Mouse (Mus musculus) monocyte, adult 5-6 weeks (primary cell): ENCODE measurements at regions not wholly inside any gene's neighbourhood (a gene's known extent, or its start where the extent isn't known, plus 50 kb on each side); places are given as distances from the start of the nearest gene placed in this dataset.

Source experiments
- ATAC-seq: fragments of 153-309, 156-312 bp; replicated peaks from 2 replicates; pipeline ENCODE4 v1.8.0; 2017; ENCODE audit warnings: mild to moderate bottlenecking; ENCODE audit not compliant: low TSS enrichment, insufficient number of reproducible peaks, severe bottlenecking, poor library complexity, low FRiP score

DNA sequence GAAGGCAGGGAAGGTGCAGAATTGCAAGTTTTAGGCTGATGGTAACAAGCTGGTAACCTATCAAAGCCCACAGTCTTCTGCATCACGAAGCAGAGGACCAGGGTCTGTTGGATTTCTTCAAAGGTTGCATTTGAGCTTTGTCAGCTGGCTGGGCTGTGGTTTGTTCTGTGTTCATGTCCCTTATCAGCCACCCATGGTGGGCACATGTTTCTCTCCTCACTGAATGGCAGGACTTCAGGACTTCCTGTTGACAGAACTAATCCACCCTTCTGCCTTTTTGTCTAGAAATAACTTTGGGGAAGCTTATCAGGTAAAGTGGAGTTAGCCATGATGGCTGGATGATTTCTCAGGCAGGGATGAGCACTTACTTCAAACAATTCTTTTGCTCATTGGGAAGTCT, 106.6 kb upstream of the Bmper start:
- ATAC-seq: no peak

DNA sequence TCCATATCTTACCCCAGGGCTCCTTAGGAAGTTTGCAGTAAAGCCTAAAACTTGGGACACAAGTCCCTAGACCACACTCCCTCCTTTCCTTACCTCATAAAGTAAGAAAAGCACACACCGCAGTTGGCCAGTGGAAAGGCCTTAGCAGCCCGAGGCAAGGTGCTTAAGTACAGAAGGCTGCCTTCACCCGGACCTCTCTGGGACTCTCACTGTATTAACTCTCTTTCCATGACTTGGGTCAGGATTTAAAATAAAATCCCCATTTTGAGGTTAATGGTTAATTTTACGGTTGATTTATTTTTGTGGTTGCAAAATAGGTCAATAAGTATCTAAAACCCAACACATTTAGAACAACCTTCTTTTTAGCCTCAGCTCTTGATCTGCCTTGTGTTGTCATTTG, 103.1 kb upstream of the Bmper start:
- ATAC-seq: no peak

DNA sequence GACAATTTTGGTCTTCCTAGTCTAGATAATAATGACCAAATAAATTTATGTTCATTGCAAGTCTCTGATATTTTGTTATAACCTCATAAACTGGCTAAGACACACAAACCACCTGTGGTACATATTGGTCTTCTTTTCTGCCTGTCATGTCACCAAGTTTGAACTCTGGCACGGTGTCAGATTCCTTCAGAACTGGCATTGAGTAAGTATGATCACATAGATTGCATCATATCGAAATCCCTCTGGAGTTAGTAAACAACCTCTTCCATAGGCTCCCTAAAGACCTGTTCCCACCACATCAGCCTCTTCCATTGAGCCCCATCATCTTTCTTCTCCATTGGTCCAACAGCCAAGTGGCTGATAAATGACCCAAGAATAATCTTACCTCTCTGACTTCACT, 102.1 kb upstream of the Bmper start:
- ATAC-seq: no peak

DNA sequence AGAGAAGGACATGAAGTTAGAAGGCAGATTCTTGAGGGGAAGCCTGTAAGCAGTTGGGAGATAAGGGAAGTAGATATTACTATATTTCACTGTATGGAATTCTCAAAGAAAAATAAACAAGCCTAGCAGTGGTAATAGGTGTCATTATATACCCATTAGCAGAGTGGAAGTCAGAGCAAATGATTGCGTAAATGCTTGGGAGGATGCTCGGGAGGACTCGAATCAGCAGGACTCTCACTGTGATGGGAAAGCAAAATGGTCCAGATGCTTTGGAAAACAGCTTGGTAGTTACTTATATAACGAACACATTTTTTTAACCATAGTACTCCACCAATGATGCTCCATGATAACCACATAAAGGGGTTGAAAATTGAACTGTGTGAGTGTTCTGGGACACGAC, 100.4 kb upstream of the Bmper start:
- no peak for ATAC-seq

DNA sequence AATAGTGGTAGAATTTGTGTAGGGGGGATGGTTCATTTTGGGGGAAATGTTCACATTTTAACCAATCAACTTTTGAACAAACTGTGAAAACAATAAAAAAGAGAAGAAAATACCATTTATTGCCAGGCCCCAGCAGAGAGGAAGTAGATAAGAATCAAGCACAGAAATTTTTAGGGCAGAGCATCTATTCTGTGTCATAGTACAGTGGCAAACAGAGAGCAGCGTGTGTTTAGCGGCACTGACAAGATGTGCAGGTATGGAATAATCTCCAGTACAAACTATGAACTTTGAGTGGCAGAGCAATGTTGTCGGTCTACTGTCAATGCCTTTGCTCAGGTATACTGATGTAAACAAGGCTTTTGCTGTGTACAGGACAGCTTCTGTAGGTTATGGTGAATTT, 99.4 kb upstream of the Bmper start:
- ATAC-seq: no peak

DNA sequence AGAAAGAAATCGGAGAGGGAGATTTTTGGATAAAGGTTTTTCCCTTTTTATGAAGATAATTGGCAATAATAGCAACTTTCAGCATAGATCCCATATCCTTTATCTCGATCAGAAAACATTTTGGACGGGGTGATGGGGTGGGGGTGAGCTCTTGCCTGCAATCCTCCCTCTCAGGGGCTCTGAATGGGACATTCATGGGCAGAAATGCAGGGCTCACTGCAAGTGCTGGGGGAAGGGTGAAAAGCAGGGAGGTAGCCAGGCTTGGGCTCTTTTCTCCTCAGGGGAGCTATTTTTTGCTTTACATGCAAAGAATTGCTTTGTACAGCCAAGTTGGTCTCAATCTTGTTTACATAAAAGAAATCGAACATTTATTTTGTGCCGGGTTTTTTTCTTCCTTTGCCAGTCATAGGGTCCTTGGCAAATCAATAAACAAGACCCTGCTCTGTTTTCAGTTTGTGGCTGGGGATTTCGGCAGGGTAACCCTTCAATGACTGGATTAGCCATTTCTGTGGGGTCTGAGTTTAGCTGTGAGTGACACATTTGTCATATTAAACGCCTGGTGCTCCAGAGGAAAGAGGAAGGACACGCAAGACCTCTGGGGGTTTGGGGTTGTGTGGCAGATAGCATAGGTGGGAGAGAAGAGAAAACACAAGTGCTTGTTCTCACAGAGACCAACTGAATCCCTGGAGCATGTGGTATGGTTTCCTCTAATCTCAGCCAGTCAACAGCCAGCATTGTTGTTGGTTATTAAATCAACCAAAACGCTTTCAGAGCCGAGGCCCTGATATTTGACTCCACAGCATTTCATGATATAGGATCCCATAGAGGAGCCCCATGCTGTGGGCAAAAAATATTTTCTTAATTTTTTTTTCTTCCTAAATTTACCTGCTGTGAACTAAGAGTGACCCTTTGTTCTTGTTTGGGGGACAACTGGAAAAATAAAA, 96.8 kb upstream of the Bmper start:
- ATAC-seq: no peak

DNA sequence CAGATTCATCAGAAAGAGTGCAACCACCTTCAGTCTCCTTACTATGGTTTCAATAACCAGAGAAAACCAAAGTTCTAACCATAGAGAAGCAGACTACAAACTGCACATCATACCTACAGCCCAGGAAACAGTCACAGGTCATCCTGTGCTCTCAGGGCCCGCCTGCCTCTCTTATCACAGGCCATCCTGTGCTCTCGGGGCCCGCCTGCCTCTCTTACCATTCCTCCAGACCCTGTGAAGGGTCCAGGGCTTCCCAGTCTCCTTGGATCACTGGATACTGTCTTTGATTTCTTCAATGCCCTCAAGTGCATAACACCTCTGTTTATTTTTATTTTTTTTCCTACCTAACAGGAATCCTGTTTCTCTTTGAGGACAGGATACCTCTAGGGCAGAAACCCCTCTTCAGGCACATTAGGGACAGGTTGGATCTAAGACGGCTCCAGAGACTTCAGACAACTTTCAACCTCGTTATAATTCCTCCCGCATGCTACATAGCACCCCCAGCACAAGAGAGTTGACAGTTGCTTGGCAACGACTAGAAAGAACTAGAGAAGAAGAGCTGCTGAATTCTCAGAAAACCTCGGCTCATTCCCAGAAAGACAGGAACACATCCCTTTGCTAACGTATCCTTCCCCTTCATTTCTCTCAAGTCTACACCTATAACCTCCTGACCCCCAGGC, 95.4 kb upstream of the Bmper start:
- ATAC-seq: no peak

DNA sequence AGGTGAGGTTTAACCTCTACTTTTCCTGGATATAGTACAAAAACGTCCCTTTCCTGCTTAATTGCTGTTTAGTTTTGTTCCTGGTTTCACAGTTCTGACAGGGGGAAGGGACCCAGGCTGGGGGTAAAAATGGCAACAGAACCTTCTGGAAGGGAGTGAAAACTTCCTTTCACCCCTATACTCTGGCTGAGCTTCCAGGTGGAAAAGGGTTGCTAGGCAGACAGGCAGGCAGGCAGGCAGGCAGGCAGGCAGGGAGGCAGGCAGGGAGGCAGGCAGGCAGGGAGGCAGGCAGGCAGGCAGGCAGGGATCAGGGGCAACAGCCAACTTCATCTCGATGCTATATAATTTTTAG, 94.9 kb upstream of the Bmper start:
- ATAC-seq: no peak

DNA sequence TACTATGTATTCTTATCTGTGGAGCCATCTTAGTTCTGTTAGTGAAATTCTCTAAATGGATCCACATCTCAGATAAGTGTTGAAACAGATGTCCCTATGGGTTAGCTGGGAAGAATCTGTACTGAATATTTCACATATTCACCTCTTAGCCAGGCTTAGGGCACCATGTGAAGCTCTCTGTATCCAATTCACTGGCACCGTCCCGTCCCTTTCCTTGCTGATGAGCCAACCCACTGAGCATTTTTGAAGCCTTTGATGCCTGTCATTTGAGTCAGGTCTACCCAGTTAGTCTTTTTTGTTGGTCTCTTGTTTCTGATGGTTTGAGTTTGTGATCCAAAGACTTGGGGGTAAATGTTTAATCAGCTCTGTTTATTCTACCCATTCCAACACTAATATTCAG, 88.9 kb upstream of the Bmper start:
- no peak for ATAC-seq

DNA sequence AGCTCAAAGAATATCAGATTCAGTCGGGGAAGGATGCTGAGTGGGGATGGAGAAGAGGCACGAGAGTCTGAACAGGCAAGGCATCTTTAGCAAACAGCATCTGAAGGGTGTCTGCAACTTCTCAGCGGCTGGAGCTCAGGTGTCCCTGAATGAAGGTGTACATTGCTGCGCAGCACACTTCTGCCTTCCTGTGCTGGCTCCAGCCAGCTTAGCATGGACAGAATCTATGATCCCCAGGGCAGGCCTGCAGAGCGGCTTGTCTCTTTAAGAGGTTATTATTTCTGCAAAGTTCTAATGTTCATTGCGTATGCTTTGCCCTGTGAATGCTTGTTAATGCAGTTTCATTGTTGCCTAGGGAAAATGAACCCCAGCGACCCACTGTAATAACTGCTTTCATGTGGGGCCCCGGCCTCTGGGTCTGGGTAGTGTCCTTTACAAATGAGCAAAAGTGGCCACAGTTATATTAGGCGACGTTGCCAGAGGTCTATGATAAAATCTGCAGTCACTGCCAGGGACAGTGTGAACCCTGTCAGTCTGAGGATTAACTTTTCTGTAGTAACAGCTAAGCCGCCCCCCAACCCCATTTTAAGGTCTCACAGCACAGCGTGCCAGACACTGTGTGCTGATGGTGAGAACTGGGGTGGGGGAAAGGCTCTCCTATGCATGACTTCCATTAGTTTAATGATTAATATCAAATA, 88.3 kb upstream of the Bmper start:
- no peak for ATAC-seq

DNA sequence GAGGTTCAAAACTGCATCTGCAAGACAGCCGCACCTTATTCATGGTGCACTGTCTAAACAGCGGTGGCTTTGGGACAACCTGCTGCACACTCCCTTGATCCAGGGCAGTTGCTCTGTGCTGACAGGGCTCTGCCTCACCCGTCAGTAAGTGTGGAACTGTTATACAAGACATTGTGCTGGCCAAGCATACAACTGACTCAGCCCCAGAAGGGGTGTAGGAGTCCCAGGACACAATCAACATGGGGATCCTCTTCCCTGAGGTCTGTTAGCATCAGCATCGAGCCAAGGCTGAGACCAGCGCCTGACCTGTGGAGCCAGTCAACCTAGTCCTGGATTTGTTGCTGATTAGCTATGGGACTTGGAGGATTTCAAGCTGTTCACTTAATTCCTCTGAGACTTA, 86.4 kb upstream of the Bmper start:
- ATAC-seq: no peak

DNA sequence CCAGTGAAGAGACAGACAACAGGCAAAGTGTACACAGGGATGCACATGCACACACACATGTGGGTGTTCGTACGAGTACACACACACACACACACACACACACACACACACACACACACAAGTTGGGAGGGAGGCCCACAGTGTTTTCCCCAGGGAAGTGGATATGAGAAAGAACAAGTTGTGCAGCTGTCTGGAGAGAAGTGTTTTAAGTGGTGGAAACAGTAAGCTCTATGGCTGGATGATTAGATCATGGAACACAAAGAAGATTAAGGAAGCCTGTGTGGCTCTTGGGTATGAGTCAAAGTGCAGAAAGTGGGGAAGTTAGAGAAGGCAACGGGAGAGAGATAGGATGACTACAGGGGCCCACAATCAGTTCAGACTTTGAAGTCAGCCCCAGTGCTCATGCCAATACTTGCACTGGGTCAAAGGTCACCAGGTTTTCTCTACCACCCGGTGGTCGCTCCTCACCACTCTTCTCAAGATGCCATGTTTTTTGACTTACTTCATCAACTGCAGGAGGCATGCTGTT, 85.1 kb upstream of the Bmper start:
- no peak for ATAC-seq

DNA sequence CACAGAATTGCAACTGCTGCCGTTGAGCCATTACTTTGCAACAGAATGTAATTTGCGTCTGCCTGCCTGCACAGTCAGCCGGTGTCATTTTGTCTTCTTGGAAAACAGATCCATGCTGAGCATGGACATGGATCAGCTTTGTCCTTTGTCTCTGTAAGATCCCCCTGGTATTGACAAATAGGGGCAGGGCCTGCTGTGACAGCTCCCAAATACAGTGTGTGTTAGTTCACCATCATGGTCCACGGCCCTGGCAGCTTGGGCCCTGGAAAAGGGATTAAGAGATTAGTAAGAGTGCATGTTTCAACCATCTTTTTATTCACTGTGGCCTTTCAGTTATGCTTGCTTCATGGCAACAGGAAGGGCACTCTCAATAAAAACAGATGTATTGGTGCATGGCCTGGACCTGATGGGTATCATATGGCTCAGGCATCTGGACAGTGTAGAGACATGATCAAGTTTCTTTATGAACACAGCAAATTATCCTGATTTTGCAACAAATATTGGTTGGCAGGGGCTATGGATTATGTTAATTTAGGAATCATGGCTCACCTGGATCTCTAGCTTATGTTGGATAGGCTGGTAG, 83.2 kb upstream of the Bmper start:
- no peak for ATAC-seq

DNA sequence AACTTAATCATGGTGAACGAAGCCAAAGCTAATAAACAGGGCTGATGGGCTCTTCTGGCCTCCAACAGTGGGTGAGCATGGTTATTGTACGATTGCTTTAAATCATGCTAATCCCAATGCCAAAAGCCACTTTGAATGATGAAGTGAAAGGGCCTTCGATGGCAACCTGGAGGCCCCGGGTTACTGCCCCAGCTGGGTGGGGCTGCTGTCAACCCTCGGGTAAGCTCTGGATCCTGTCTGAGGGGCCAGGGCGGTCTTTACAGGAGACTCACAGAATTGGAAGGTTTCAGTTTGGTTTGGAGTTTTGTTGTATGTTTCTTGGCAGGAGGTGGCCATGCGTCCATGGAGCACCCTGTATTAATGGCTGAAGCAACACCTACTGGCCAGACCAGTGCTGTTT, 78.6 kb upstream of the Bmper start:
- ATAC-seq: no peak

DNA sequence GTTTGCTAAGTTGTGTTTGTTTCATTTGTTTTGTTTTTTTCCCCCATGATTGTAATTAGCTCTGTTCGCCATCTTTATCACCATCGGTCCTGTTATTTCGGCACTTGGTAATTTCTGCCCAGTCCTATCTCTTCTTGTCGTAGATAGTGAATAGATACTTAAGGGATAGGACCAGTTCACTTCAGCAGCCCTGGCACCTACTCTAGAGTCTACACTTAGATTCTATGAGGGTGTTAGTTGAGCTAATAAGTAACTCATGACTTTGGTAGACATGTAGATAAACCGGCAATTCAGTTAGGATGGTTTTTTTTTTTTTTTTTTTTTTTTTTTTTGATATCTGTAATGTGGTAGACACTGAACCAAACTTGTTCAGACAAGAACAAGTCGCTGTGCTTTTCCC, 72.5 kb upstream of the Bmper start:
- no peak for ATAC-seq

DNA sequence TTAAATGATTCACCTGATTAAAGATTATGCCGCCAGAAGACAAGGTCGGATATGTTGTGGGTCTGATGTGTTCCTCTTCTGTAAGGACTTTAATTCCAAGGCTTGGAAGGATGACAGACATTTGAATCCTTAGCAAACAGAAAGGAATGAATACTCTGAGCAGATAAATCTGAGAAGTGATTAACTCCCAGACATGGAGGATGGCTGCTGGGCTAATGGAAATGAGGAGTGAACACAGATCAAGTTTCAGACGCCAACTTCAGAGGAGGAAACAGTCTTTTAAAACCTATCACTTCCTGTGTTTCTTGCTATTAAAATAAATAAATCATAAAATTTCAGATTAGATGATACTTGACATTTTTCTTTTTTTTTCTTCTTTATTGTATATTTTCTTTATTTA, 72.0 kb upstream of the Bmper start:
- ATAC-seq: no peak

DNA sequence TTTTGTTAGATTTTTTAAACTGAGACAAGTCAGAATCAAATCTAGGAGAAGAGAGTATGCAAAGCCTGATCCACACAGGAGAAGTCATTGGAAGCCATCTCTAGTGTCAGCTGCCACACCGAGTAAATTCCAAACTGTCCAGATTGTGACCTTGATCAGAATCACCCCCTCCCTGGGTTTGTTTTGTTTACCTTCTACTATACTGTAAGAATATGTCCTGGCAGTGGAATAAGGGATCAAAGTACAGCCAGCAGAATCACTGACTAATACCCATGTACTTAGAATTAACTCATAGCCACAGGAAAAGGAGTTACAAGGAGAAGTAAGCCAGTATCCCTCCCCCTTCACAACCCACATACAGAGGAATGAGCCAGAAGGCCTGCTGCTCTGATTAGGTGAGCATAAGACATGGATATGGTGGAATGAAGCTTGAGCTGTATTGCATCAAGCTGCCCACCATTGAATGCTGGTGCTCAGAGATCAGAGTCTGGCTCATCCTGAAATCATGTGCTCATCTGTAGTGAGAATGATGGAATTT, 70.9 kb upstream of the Bmper start:
- no peak for ATAC-seq

DNA sequence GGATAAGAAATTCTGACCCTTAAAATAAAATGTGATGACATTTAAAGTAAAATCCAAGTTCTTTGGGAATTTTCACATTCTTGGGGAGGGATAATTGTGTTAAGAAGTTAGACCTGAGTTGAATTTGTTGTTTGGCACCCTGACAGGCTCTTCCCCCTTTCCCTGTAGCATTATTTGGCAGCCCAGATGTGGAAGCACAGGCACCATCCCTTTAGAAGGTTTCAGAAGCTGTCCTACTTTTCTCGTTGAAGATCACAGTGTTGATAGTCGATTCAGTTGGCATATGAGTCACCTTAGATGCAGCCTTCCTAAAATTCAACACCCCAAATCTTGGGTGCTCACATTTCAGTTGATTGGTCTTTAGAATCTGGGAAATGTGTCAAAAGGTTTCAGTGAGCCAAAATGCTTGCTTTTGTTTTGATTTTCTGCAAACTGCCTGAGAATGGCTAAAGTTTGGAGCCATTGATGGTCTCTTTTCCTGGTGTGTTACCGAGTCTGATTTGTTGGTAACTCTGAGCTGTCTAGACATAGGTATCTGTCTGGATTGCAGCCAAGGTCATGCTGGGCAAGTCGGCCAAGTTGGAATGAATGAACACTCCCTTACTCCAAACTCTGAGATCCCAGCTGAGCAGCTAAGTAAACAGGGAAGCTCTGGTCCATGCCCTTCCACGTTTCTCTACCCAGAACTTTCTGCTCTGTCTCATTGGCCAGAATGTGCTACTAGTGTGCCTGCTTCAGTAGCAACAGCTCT, 65.9 kb upstream of the Bmper start:
- no peak for ATAC-seq
